Mouse (Mus musculus) hindbrain, embryonic 15.5 days (tissue): ENCODE data around the gene Olfr801. TPM values are rescaled to one million over a fixed set of nuclear protein-coding genes. Genes with fewer than 3 reads are reported as not detected.

Experiments
- ATAC-seq: fragments of 200-750 bp; cut with Nextera tagmentation; 2 replicates; pipeline ENCODE4 v1.8.0; 2017; ENCODE audit warnings: low read depth, moderate number of reproducible peaks, moderate TSS enrichment; ENCODE audit not compliant: low FRiP score
- H3K27ac ChIP-seq: fragments of 300-500 bp; sonication (generic); replicated peaks from 2 replicates; pipeline ENCODE4 v1.5.1; 2015; ENCODE audit warnings: mild to moderate bottlenecking, inconsistent platforms
- H3K27me3 ChIP-seq: fragments of 300-500 bp; sonication (generic); 2 replicates; pipeline ENCODE4 v1.6.1; 2015; ENCODE audit warnings: control low read depth, inconsistent platforms
- H3K36me3 ChIP-seq: fragments of 300-500 bp; sonication (generic); 2 replicates; pipeline ENCODE4 v1.6.1; 2015; ENCODE audit warnings: control low read depth, inconsistent platforms
- H3K4me1 ChIP-seq: fragments of 300-500 bp; sonication (generic); replicated peaks from 2 replicates; pipeline ENCODE4 v1.6.1; 2015; ENCODE audit warnings: control low read depth, inconsistent platforms
- H3K4me2 ChIP-seq: fragments of 300-500 bp; sonication (generic); 2 replicates; pipeline ENCODE4 v1.6.1; 2015; ENCODE audit warnings: moderate library complexity, mild to moderate bottlenecking, inconsistent platforms
- H3K4me3 ChIP-seq: fragments of 300-500 bp; sonication (generic); 2 replicates; pipeline ENCODE4 v1.5.1; 2015; ENCODE audit warnings: mild to moderate bottlenecking, inconsistent platforms
- H3K9ac ChIP-seq: fragments of 300-500 bp; sonication (generic); 2 replicates; pipeline ENCODE4 v1.6.1; 2015; ENCODE audit warnings: inconsistent platforms
- H3K9me3 ChIP-seq: fragments of 300-500 bp; sonication (generic); 2 replicates; pipeline ENCODE4 v1.6.1; 2016; ENCODE audit warnings: control low read depth, inconsistent platforms
- WGBS: fragments of 180-500 bp; shearing (Covaris S2); methylation state at CpG from one replicate; pipeline ENCODE4 v1.1.7; 2015; 5-methylcytosine and 5-hydroxymethylcytosine counted together
- polyA plus RNA-seq: library from polyadenylated mRNA; unstranded; fragments of >200 nt; fragmentation: Nextera tagmentation; extraction: Ambion mirVana; gene quantifications from 2 replicates; pipeline ENCODE4 v1.2.1, GENCODE M21; 2015

The Olfr801 gene
- not detected in 2 replicates for polyA plus RNA-seq

DNA sequence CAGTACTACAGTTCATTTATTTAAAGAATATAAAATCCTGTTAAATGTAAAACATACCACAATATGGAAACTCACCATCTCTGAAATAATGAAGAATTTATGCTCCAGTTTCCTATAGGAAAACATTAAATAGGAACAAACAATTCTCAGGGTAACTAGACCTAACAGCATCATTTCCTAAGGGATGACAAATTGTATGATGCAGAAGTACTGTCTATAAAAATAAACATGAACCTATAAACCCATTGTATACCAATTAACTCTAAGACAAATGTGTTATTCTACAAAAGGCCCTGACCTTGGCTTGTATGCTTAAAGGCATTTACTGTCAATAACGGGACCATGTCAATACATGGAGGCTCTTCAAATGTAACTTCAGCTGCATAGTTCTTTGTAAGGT is at the start of gene Olfr801:
Olfr801 (minus strand) TSS at position 101 of the 400 bp plus-strand sequence.
- H3K9me3 ChIP-seq = no peaks in the 10 kb centered on the region
- H3K27me3 ChIP-seq = no peaks in the 10 kb centered on the region
- WGBS = 75% methylated on average over 1 of the region's 1 CpGs
- H3K4me1 ChIP-seq = no peaks in the 10 kb centered on the region
- no peak for ATAC-seq
- H3K4me2 ChIP-seq = no peak within 1 kb of the TSS
- H3K9ac ChIP-seq = no peak within 1 kb of the TSS
- H3K4me3 ChIP-seq = no peak within 1 kb of the TSS
- no peaks in the 10 kb centered on the region for H3K36me3 ChIP-seq
- H3K27ac ChIP-seq = no peak within 1 kb of the TSS

DNA sequence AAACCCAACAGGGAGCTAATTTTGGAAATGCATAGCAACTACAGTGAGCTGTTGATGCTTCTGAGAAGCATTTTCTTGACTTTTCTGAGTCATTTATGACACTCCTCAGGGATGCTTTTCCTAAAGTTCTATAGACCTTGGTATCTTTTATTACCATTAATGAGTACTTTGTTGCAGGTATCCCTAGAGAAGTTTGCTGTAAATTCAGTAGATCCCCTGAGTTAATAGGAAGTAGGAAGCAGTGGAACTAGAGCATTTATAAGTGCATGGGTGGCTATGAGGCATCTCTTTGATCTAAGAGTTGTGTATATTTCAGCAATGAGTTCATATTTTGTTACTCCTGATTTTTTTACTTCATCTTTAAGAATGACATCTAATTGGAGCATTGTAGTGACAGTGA is 29.2 kb upstream of the Olfr801 start, which contains the start of gene Olfr804:
Olfr804 (plus strand) TSS at position 301 of the 400 bp plus-strand sequence.
- no peak within 1 kb of the TSS for H3K27ac ChIP-seq
- no peak within 1 kb of the TSS for H3K9ac ChIP-seq
- no peak within 1 kb of the TSS for H3K4me3 ChIP-seq
- no peak within 1 kb of the TSS for H3K4me2 ChIP-seq
- H3K9me3 ChIP-seq = no peaks in the 10 kb centered on the region
- no peaks in the 10 kb centered on the region for H3K4me1 ChIP-seq
- no peak for ATAC-seq
- no peaks in the 10 kb centered on the region for H3K36me3 ChIP-seq
- H3K27me3 ChIP-seq = no peaks in the 10 kb centered on the region

DNA sequence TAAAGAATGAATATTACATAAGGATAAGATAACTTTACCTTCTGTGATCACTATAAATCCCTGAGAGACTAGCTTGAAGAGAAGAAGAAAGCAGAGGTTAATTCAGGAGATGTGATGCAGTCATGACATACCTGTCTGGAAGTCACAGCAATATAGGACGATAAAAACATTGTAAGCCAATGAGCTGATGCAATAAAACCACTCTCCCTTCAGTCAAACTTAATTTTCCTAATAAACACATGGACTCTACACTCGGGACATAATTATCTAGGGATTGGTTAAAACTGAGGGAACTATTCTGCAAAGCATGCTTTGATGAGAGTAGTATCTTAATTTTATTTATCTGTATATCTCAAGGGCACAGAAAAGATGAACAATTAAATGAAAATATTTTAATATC is 20.5 kb upstream of the Olfr801 start, which contains the start of gene Olfr803:
Olfr803 (minus strand) TSS at position 101 of the 400 bp plus-strand sequence.
- 88% methylated on average over 2 of the region's 2 CpGs for WGBS
- no peaks in the 10 kb centered on the region for H3K4me1 ChIP-seq

GRCm38 (mm10) chr10:129688069-129688468 is 14.4 kb upstream of the Olfr801 start, which contains the start of gene Olfr802:
TSS of gene Olfr802 (minus strand) at chr10:129688169.
- no peak within 1 kb of the TSS for H3K9ac ChIP-seq
- no peaks in the 10 kb centered on the region for H3K36me3 ChIP-seq
- ATAC-seq = no peak
- H3K27me3 ChIP-seq = no peaks in the 10 kb centered on the region
- no peak within 1 kb of the TSS for H3K27ac ChIP-seq
- H3K4me1 ChIP-seq = no peaks in the 10 kb centered on the region
- no peak within 1 kb of the TSS for H3K4me3 ChIP-seq
- 57% methylated on average over 1 of the region's 1 CpGs for WGBS
- no peak within 1 kb of the TSS for H3K4me2 ChIP-seq
- H3K9me3 ChIP-seq = no peaks in the 10 kb centered on the region

More for the DNA sequence above, 20.5 kb upstream of the Olfr801 start, which contains the start of gene Olfr803:
- no peak within 1 kb of the TSS for H3K27ac ChIP-seq
- H3K36me3 ChIP-seq = no peaks in the 10 kb centered on the region
- no peaks in the 10 kb centered on the region for H3K9me3 ChIP-seq
- no peaks in the 10 kb centered on the region for H3K27me3 ChIP-seq
- H3K4me3 ChIP-seq = no peak within 1 kb of the TSS
- ATAC-seq = no peak
- H3K4me2 ChIP-seq = no peak within 1 kb of the TSS
- H3K9ac ChIP-seq = no peak within 1 kb of the TSS

DNA sequence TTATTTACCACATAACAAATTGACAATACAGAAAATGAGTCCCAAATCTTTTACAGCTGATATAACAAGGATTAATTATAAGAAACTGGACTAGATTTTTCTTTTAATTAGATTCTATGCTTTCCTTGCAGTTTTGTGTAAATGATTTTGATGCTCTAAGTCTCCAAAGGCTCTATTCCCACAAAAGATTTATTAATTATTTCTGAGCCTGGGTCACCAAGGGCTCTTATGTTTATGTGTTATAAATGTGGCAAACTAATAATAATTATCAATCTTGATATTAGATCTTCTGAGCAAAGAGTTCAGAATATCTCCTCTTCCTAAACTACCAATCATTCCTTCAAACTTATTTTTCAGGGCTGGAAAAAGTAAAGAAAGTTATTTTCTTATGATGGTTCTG is 16.3 kb downstream of the Olfr801 start, which contains the start of gene Olfr800:
Olfr800 (plus strand) TSS at position 301 of the 400 bp plus-strand sequence.
- Histone ChIP-seq H3K27me3 (no peaks in the 10 kb centered on the region), H3K27ac (no peak within 1 kb of the TSS), H3K4me3 (no peak within 1 kb of the TSS), H3K9me3 (no peaks in the 10 kb centered on the region), H3K4me1 (no peaks in the 10 kb centered on the region), H3K4me2 (no peak within 1 kb of the TSS), H3K36me3 (no peaks in the 10 kb centered on the region), H3K9ac (no peak within 1 kb of the TSS)
- ATAC-seq = no peak

GRCm38 (mm10) chr10:129651763-129652162 is 21.9 kb downstream of the Olfr801 start:
- H3K9ac ChIP-seq = no peak overlapping the region
- no peak for ATAC-seq
- H3K4me2 ChIP-seq = no peak overlapping the region
- H3K4me3 ChIP-seq = no peak overlapping the region
- H3K9me3 ChIP-seq = no peaks in the 10 kb centered on the region
- H3K27me3 ChIP-seq = no peaks in the 10 kb centered on the region
- no peak overlapping the region for H3K27ac ChIP-seq
- no peaks in the 10 kb centered on the region for H3K4me1 ChIP-seq
- no peaks in the 10 kb centered on the region for H3K36me3 ChIP-seq
- WGBS = 85% methylated on average over 1 of the region's 1 CpGs

DNA sequence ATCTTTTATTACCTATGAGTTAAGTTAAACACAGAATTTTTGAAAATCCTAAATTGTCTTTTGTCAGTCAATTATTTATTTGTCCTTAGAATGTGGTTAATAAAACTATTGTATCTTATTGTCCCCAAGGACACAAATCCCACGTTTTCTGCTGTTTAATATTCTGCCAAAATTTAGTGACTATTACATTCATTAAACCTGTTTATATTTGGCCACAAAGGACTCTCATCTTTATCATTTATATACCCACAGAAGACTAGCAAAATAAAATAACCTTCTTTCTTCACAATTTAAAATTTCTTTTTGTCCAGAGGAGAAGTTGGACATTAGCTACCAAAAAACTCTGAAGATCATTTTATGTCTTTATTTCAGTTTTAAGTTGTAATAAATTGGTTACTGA is 36.5 kb downstream of the Olfr801 start, which contains the start of gene Olfr799:
Olfr799 (plus strand) TSS at position 301 of the 400 bp plus-strand sequence.
- ATAC-seq = no peak
- 42% methylated on average over 1 of the region's 1 CpGs for WGBS
- Histone ChIP-seq H3K27me3 (no peaks in the 10 kb centered on the region), H3K9ac (no peak within 1 kb of the TSS), H3K9me3 (no peaks in the 10 kb centered on the region), H3K4me1 (no peaks in the 10 kb centered on the region), H3K4me3 (no peak within 1 kb of the TSS), H3K36me3 (no peaks in the 10 kb centered on the region), H3K4me2 (no peak within 1 kb of the TSS), H3K27ac (no peak within 1 kb of the TSS)

DNA sequence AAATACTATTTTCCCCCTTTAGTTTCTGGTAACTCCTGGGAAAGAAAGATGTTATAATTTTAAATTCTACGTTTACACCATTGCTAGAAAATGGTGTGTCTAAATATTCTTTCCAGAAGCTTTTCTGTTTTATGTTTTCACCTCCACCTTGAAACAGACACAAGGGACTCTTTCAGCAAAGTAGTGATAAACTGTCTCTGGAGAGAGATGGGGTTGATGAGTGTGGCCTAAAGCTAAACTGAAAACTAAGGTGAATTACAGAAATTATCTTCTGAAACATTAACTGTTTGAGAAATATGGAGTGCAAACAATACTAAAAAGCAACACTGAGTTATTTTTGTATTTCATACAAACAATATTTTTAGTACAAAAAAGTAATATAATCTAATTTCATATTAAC is 45.8 kb downstream of the Olfr801 start, which contains the start of gene Olfr798:
Olfr798 (minus strand) TSS at position 101 of the 400 bp plus-strand sequence.
- Histone ChIP-seq H3K36me3 (no peaks in the 10 kb centered on the region), H3K4me1 (no peaks in the 10 kb centered on the region), H3K27me3 (no peaks in the 10 kb centered on the region), H3K9ac (no peak within 1 kb of the TSS), H3K4me3 (no peak within 1 kb of the TSS), H3K4me2 (no peak within 1 kb of the TSS), H3K27ac (no peak within 1 kb of the TSS), H3K9me3 (no peaks in the 10 kb centered on the region)
- WGBS = 84% methylated on average over 1 of the region's 1 CpGs
- no peak for ATAC-seq

GRCm38 (mm10) chr10:129623251-129623650 is 50.4 kb downstream of the Olfr801 start:
- Histone ChIP-seq H3K27me3 (no peaks in the 10 kb centered on the region), H3K36me3 (no peaks in the 10 kb centered on the region), H3K4me3 (no peak overlapping the region), H3K9ac (no peak overlapping the region), H3K4me2 (no peak overlapping the region), H3K4me1 (no peaks in the 10 kb centered on the region), H3K9me3 (no peaks in the 10 kb centered on the region), H3K27ac (no peak overlapping the region)
- no peak for ATAC-seq

DNA sequence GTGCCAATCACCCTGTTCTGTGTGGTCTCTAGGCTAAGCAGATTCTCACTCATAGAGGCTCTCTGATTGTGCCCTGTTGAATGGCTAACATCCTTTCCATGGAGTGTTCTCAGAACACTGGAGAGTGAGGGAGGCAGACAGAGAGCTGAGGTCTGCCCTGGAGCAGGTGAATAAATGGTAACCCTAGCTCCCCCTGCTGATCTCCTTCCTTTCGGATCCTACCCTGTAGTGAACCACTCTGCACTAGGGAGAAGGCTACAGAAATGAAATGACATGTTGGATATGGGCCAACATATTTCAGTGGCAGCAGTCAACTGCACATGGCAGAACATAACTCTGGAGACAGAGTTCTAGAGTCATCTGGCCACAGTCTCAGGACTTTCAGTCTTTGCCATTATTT is 51.9 kb downstream of the Olfr801 start:
- WGBS = 34% methylated on average over 1 of the region's 1 CpGs
- no peak overlapping the region for H3K9ac ChIP-seq
- no peak overlapping the region for H3K4me3 ChIP-seq
- no peaks in the 10 kb centered on the region for H3K27me3 ChIP-seq
- H3K9me3 ChIP-seq = no peaks in the 10 kb centered on the region
- no peaks in the 10 kb centered on the region for H3K36me3 ChIP-seq
- no peak overlapping the region for H3K27ac ChIP-seq
- no peak for ATAC-seq
- no peak overlapping the region for H3K4me2 ChIP-seq
- no peaks in the 10 kb centered on the region for H3K4me1 ChIP-seq

Other genes starting within 250 kb of the Olfr801 start
- not detected in 2 replicates for gene Olfr786, start 246.6 kb downstream of the Olfr801 start, polyA plus RNA-seq
- not detected in 2 replicates for gene Olfr787, start 212.0 kb downstream of the Olfr801 start, polyA plus RNA-seq
- gene Olfr788, start 202.9 kb downstream of the Olfr801 start, polyA plus RNA-seq = not detected in 2 replicates
- gene Olfr789, start 189.1 kb downstream of the Olfr801 start, polyA plus RNA-seq = not detected in 2 replicates
- not detected in 2 replicates for gene Olfr790, start 175.4 kb downstream of the Olfr801 start, polyA plus RNA-seq
- not detected in 2 replicates for gene Olfr791, start 152.1 kb downstream of the Olfr801 start, polyA plus RNA-seq
- not detected in 2 replicates for gene Olfr792, start 134.7 kb downstream of the Olfr801 start, polyA plus RNA-seq
- gene Olfr794, start 106.2 kb downstream of the Olfr801 start, polyA plus RNA-seq = not detected in 2 replicates
- not detected in 2 replicates for gene Olfr796, start 61.3 kb downstream of the Olfr801 start, polyA plus RNA-seq
- gene Olfr798, start 45.9 kb downstream of the Olfr801 start, polyA plus RNA-seq = not detected in 2 replicates
- gene Olfr799, start 36.4 kb downstream of the Olfr801 start, polyA plus RNA-seq = not detected in 2 replicates
- gene Olfr800, start 16.2 kb downstream of the Olfr801 start, polyA plus RNA-seq = not detected in 2 replicates
- 0.04 TPM in 1 of 2 replicates, not detected in the other for gene Olfr802, start 14.3 kb upstream of the Olfr801 start, polyA plus RNA-seq
- not detected in 2 replicates for gene Olfr803, start 20.4 kb upstream of the Olfr801 start, polyA plus RNA-seq
- gene Olfr804, start 29.3 kb upstream of the Olfr801 start, polyA plus RNA-seq = not detected in 2 replicates
- not detected in 2 replicates for gene Olfr805, start 55.5 kb upstream of the Olfr801 start, polyA plus RNA-seq
- not detected in 2 replicates for gene Olfr806, start 68.1 kb upstream of the Olfr801 start, polyA plus RNA-seq
- gene Olfr807, start 83.9 kb upstream of the Olfr801 start, polyA plus RNA-seq = not detected in 2 replicates
- gene Olfr808, start 91.6 kb upstream of the Olfr801 start, polyA plus RNA-seq = not detected in 2 replicates
- gene Olfr809, start 100.8 kb upstream of the Olfr801 start, polyA plus RNA-seq = not detected in 2 replicates
- gene Olfr810, start 121.1 kb upstream of the Olfr801 start, polyA plus RNA-seq = not detected in 2 replicates
- not detected in 2 replicates for gene Olfr811, start 130.5 kb upstream of the Olfr801 start, polyA plus RNA-seq
- gene Olfr812, start 172.2 kb upstream of the Olfr801 start, polyA plus RNA-seq = not detected in 2 replicates
- gene Olfr813, start 181.5 kb upstream of the Olfr801 start, polyA plus RNA-seq = not detected in 2 replicates
- gene Olfr814, start 206.0 kb upstream of the Olfr801 start, polyA plus RNA-seq = not detected in 2 replicates
- gene Olfr815, start 232.0 kb upstream of the Olfr801 start, polyA plus RNA-seq = not detected in 2 replicates
- gene Olfr816, start 241.7 kb upstream of the Olfr801 start, polyA plus RNA-seq = not detected in 2 replicates